Mouse (Mus musculus) cerebellum, adult 11 months (tissue): ENCODE results near the gene Igfbp1.
A peak's percentile ranks its signal among the peaks of the same experiment; 100 is the strongest.
"Not testable (repeated sequence)": the region's sequence is repeated elsewhere in the genome, so short reads cannot be mapped to it uniquely, and the experiment has no call there.

Experiments
- DNase-seq: peaks from one replicate; pipeline ENCODE4 v3.0.0; 2022

Igfbp1 gene

GRCm38 (mm10) chr11:7198006-7198405 lies 424 bp downstream of the Igfbp1 start:
- no peak for DNase-seq

- DNase-seq: no peak
Observed at GRCm38 (mm10) chr11:7198481-7199256, 1.1 kb downstream of the Igfbp1 start.

- no peak for DNase-seq
Observed at GRCm38 (mm10) chr11:7199736-7200392, 2.3 kb downstream of the Igfbp1 start.

- DNase-seq: no peak
Observed at GRCm38 (mm10) chr11:7200393-7200783, 2.8 kb downstream of the Igfbp1 start.

GRCm38 (mm10) chr11:7202206-7202605 lies 4.6 kb downstream of the Igfbp1 start:
- DNase-seq: no peak

- DNase-seq: no peak
Observed at GRCm38 (mm10) chr11:7203846-7204245, 6.3 kb downstream of the Igfbp1 start.

GRCm38 (mm10) chr11:7210343-7210742 lies 12.8 kb downstream of the Igfbp1 start:
- peak; percentile 32 for DNase-seq

GRCm38 (mm10) chr11:7211211-7211610 lies 13.6 kb downstream of the Igfbp1 start:
- DNase-seq: no peak

- no peak for DNase-seq
Observed at GRCm38 (mm10) chr11:7212126-7212798, 14.7 kb downstream of the Igfbp1 start.

GRCm38 (mm10) chr11:7213161-7213500 lies 15.5 kb downstream of the Igfbp1 start:
- DNase-seq: no peak

- peak; percentile 21 for DNase-seq
Observed at GRCm38 (mm10) chr11:7213501-7214341, 16.1 kb downstream of the Igfbp1 start, which contains the start of gene Igfbp3. TSS of gene Igfbp3 (minus strand) at chr11:7213923.

- no peak for DNase-seq
Observed at GRCm38 (mm10) chr11:7214342-7214660, 16.7 kb downstream of the Igfbp1 start.

GRCm38 (mm10) chr11:7214761-7215160 lies 17.2 kb downstream of the Igfbp1 start:
- DNase-seq: no peak

GRCm38 (mm10) chr11:7215703-7216102 lies 18.1 kb downstream of the Igfbp1 start:
- no peak for DNase-seq

GRCm38 (mm10) chr11:7221826-7222225 lies 24.2 kb downstream of the Igfbp1 start:
- not testable (repeated sequence) for DNase-seq

GRCm38 (mm10) chr11:7226200-7226599 lies 28.6 kb downstream of the Igfbp1 start:
- no peak for DNase-seq

- DNase-seq: no peak
Observed at GRCm38 (mm10) chr11:7226810-7227550, 29.4 kb downstream of the Igfbp1 start.

GRCm38 (mm10) chr11:7228107-7228506 lies 30.5 kb downstream of the Igfbp1 start:
- DNase-seq: no peak

GRCm38 (mm10) chr11:7230000-7230399 lies 32.4 kb downstream of the Igfbp1 start:
- DNase-seq: no peak

- DNase-seq: no peak
Observed at GRCm38 (mm10) chr11:7231958-7232357, 34.4 kb downstream of the Igfbp1 start.

GRCm38 (mm10) chr11:7233333-7233732 lies 35.8 kb downstream of the Igfbp1 start:
- no peak for DNase-seq

GRCm38 (mm10) chr11:7234436-7234835 lies 36.9 kb downstream of the Igfbp1 start:
- DNase-seq: no peak
